Mouse (Mus musculus) ovary, postnatal 10 days (tissue): ENCODE results near the gene Slc12a3.
"Not testable (repeated sequence)": the region's sequence is repeated elsewhere in the genome, so short reads cannot be mapped to it uniquely, and the experiment has no call there.

ENCODE experiments used
- DNase-seq: peaks from one replicate; pipeline ENCODE4 v3.0.0; 2022; ENCODE audit warnings: low spot score

Gene Slc12a3

DNA sequence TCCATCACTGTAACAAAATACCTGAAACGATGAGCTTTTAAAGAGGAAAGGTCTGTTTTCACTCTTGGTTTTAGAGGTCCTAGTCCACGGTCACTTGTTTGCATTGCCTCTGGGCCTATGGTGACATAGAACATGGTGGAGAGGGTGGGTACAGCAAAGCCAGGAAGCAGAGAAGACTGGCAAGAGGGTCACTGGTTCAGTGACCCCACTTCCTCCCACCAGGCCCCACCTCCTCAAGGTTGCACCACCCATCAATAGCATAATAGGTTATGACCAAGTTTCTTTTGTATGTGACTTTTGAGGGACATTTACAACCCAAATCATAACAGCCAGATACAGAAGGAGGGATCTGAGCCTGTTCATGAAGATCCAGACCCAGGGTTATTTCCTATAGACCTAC is 47.6 kb downstream of the Slc12a3 start:
- DNase-seq: no peak

DNA sequence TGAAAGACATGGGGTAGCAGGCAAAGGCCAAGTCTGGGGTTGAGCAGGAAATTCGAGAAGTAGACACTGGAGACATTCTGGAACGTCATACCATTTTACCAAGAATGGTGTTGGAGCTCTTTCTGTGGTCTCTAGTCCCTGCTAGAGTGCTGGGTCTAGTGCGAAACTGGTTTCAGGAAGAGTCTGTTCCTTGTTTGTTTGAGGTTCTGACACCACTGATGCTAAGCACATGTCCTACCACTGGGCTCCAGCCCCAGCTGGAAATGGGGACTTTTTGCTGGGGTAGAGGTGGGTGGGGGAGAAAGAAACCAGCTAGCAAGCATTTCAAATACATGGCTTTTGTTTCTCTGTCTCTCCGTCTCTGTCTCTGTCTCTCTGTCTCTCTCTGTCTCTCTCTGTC is 48.0 kb downstream of the Slc12a3 start:
- no peak for DNase-seq

DNA sequence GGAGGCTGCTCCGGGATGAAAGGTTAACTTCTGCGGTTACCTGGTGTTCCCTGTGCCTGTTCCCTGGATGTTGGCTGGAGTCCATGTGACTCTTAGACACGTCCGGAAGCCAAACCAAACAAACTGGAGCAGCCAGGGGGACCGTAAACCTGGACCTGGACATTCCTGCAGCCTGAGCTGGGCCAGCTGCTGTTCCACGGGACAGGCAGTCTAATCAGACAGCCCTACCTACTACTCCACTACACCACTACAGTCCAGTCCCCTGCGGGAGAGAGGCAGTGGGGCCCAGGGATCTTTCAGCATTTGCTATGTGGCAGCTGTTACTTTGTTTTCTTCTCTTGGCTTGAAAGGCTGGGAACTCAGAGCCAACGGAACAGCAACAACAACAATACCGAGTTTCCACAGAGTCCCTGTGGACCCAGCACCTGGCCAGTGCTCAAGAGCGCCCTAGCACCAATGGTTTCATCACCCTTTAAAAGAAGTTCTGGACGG is 48.8 kb downstream of the Slc12a3 start:
- DNase-seq: no peak

DNA sequence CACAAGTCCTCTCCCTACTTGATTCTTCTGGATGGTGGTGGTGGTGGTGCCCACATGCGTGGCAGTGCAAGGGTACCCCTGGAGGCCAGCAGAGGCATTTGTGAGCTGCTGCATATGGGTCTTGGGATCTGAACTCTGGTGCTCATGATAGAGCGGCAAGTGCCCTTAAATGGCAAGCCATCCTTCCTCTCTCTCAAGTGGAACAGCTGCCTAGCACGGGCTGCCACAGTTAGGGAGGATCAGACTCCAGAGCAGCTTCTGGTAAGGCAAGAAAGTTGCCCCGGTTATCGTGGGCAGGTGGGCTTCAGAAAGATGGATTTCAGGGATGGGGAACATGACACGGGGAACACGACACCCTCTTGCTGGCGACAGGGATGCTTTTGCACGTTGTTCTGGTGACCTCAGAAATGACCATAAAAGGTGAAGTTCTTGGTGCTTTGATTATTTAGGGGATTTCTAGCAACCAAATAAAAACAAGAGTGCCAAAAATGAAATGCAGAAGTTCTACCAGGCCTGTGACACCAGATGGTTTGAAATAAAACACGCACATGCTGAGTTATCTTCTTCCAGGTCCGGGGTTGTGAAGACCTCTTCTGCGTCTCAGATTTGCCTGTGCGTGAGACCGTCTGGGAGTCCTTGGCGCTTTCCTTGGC is 49.9 kb downstream of the Slc12a3 start:
- no peak for DNase-seq

- no peak for DNase-seq
Observed at GRCm38 (mm10) chr8:94379686-94380085, 50.7 kb downstream of the Slc12a3 start.

DNA sequence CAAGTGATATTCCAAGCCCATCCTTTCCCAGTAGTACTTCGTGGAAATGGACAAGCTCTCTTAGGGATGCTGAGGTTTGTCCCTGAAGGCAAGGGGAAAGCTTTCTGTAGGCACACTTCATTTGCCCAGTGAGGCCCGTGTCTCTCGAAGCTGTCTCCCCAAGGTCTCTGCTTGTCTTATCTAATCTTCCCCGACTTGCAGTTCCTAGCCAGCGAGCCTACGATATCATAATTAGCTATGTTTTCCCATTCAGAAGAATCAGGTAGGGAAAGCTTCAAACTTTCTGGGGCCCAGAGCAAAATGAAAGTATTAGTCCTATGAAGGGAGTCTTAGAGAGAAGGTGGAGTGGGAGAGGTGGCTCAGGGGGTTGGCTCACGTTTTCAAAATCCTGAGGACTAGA is 55.2 kb downstream of the Slc12a3 start:
- no peak for DNase-seq

- no peak for DNase-seq
Observed at GRCm38 (mm10) chr8:94385506-94386213, 56.7 kb downstream of the Slc12a3 start.

GRCm38 (mm10) chr8:94386214-94387026 is 57.4 kb downstream of the Slc12a3 start, which contains the start of gene Herpud1:
TSS of gene Herpud1 (plus strand) at chr8:94386438.
- peak; percentile 95 for DNase-seq

GRCm38 (mm10) chr8:94387027-94387684 is 58.2 kb downstream of the Slc12a3 start:
- peak; percentile 54 for DNase-seq

GRCm38 (mm10) chr8:94387785-94388184 is 58.8 kb downstream of the Slc12a3 start:
- DNase-seq: no peak

DNA sequence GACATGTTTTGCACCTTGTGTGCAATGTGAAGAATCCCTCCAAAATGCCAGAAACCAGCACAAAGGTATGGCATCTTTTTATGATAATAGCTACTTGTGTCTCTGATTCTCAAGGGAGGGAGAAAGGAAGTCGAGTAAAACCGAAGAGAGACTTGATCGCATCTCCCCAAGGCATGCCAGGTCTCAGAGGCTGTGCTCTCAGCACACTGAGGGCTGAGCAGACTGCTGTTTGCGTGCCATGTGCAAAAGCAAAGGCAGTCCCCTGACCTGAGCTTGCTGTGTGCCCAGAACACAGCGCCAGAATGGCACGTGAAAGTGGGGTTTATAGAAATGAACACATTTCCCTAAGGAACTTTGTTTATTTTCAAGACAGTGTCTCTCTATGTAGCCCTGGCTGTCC is 60.5 kb downstream of the Slc12a3 start:
- no peak for DNase-seq

- DNase-seq: no peak
Observed at GRCm38 (mm10) chr8:94390429-94390828, 61.4 kb downstream of the Slc12a3 start.

GRCm38 (mm10) chr8:94390910-94391309 is 61.9 kb downstream of the Slc12a3 start:
- DNase-seq: no peak

- no peak for DNase-seq
Observed at GRCm38 (mm10) chr8:94392147-94392546, 63.1 kb downstream of the Slc12a3 start.

DNA sequence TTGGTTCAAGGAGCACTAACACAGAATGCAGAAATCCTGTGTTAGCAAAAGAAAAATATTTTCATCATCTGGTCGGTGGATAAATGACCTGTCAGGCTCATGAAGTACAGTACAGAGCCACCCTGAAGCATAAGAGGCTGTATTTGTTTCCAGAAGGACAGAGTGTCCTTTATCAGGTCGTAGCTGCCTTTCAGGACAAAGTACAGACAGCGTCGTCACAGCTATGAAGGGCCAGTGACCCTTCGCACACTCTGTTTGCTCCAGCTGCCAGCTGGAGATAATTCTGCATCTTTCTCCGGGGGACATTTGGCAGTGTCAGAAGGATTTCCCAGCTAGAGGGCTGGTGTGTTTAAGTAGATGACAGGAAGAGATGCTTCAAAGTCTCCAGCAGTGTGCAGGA is 63.6 kb downstream of the Slc12a3 start:
- no peak for DNase-seq

DNA sequence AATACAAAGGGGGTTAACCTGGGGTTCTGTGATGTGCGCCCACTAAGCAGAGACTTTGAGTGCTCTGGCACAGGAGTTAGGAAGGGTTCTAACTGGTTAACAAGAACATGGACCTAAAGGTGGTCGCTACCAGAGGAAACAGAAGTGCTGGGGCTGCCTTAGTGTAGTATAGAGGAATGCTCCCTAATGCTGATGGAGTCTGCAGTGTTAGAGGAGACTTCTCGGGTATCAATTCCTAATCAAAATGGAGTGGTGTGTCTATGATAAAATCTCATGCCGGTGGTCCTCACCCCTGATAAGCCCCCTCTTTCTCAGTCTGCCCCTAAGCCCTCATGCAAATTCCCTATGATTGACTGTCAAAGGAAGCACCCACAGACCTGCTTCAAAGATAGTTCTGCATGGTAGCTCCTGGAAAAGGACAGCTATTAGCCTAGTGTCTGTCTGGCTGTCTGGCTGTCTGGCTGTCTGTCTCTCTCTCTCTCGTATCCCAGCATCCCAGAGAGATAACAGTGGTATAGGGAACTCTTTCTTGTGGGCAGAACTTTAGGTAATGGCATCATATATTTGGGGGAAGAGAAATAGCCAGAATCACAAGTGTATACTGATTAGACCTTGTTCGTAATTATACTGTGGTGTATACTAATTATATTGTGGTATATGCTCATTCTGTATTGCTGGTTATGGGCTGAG is 67.0 kb downstream of the Slc12a3 start:
- DNase-seq: no peak

- peak; percentile 15 for DNase-seq
Observed at GRCm38 (mm10) chr8:94396964-94397657, 68.1 kb downstream of the Slc12a3 start.

GRCm38 (mm10) chr8:94398587-94398986 is 69.6 kb downstream of the Slc12a3 start:
- DNase-seq: no peak

- DNase-seq: no peak
Observed at GRCm38 (mm10) chr8:94399361-94399953, 70.5 kb downstream of the Slc12a3 start.

DNA sequence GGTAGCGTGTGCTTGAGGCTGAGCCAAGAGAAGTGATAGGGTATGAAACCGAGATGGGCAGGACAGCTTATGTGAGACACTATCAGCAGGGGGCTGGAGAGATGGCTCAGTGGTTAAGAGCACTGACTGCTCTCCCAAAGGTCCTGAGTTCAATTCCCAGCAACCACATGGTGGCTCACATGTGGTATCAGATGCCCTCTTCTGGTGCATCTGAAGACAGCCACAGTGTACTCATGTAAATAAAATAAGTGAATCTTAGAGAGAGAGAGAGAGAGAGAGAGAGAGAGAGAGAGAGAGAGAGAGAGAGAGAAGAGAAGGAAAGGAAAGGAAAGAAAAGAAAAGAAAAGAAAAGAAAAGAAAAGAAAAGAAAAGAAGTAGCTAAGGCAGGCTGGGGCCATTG is 71.0 kb downstream of the Slc12a3 start:
- not testable (repeated sequence) for DNase-seq
